Mouse (Mus musculus) heart, postnatal 0 days (tissue): ENCODE data around the gene Sema6c. TPM values are rescaled to one million over a fixed set of nuclear protein-coding genes. Genes with fewer than 3 reads are reported as not detected.
A peak's percentile ranks its signal among the peaks of the same experiment; 100 is the strongest.

Experiments used
- ATAC-seq: fragments of 200-750 bp; cut with Nextera tagmentation; 2 replicates; pipeline ENCODE4 v1.8.0; 2017; ENCODE audit warnings: low read depth, moderate number of reproducible peaks, moderate library complexity; ENCODE audit not compliant: insufficient read depth
- DNase-seq: peaks from one replicate; pipeline ENCODE4 v3.0.0-alpha.2; 2016; ENCODE audit warnings: low spot score
- H3K27ac ChIP-seq: fragments of 300-500 bp; sonication (generic); 2 replicates; pipeline ENCODE4 v1.5.1; 2014; ENCODE audit warnings: low read depth, mild to moderate bottlenecking
- H3K27me3 ChIP-seq: fragments of 300-500 bp; sonication (generic); 2 replicates; pipeline ENCODE4 v1.6.1; 2014; ENCODE audit warnings: low read length, mixed read lengths; ENCODE audit not compliant: control insufficient read depth, insufficient read depth
- H3K36me3 ChIP-seq: fragments of 300-500 bp; sonication (generic); replicated peaks from 2 replicates; pipeline ENCODE4 v1.6.1; 2014; ENCODE audit warnings: low read length, mixed read lengths; ENCODE audit not compliant: control insufficient read depth, insufficient read depth
- H3K4me1 ChIP-seq: fragments of 300-500 bp; sonication (generic); 2 replicates; pipeline ENCODE4 v1.6.1; 2014; ENCODE audit warnings: antibody characterized with exemption; ENCODE audit not compliant: control insufficient read depth, insufficient read depth
- H3K4me2 ChIP-seq: fragments of 300-500 bp; sonication (generic); 2 replicates; pipeline ENCODE4 v1.6.1; 2014; ENCODE audit warnings: low read depth, mild to moderate bottlenecking, low read length, moderate library complexity
- H3K4me3 ChIP-seq: fragments of 300-500 bp; sonication (generic); 2 replicates; pipeline ENCODE4 v1.5.1; 2014; ENCODE audit warnings: low read depth, low read length
- H3K9ac ChIP-seq: fragments of 300-500 bp; sonication (generic); replicated peaks from 2 replicates; pipeline ENCODE4 v1.6.1; 2014; ENCODE audit warnings: low read depth, low read length, mixed read lengths
- H3K9me3 ChIP-seq: fragments of 300-500 bp; sonication (generic); replicated peaks from 2 replicates; pipeline ENCODE4 v1.6.1; 2016; ENCODE audit warnings: low read length; ENCODE audit not compliant: control insufficient read depth
- CTCF ChIP-seq: IDR thresholded peaks from 2 replicates; pipeline ENCODE4 v1.5.1; 2016; ENCODE audit warnings: antibody characterized with exemption, control low read depth, low read depth
- EP300 ChIP-seq: IDR thresholded peaks from 2 replicates; pipeline ENCODE4 v1.6.1; 2016; ENCODE audit warnings: antibody characterized with exemption, low read depth
- WGBS: fragments of 180-500 bp; shearing (Covaris S2); extraction: QIAGEN DNeasy Blood & Tissue Kit; methylation state at CpG from one replicate; pipeline ENCODE4 v1.1.7; 2014; 5-methylcytosine and 5-hydroxymethylcytosine counted together
- polyA plus RNA-seq: library from polyadenylated mRNA; unstranded; fragments of >200 nt; fragmentation: Nextera tagmentation; extraction: Ambion mirVana; gene quantifications from 2 replicates; pipeline ENCODE4 v1.2.1, GENCODE M21; 2015
- total RNA-seq: library from RNA; depleted of rRNA; stranded (reverse); fragments of >200 nt; gene quantifications from 2 replicates; pipeline ENCODE4 v1.2.3, GENCODE M21; 2014; ENCODE audit warnings: low replicate concordance

Sema6c gene
- total and polyA plus RNA-seq, 2 experiments from 2014 or later, result 1.2 to 14.8 TPM

DNA sequence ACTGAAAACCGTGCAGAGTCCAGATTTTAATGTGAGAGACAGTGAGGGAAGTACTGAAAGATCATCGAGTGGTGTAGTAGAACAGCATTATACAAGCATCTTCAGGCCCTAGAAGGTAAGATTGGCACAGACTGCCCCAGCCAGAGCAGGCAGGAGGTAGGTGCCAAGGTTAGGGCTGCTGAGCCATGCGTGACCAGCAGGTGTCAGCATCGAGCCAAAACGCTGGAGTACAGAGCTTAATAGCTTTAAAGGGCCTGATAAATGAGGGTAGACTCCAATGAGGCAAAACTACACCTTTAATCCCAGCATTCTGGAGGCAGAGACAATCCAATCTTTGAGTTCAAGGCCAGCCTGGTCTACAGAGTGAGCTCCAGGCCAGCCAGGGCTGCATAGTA, 17.6 kb upstream of the Sema6c start:
- Histone ChIP-seq H3K9me3 (no peaks in the 10 kb centered on the region), H3K4me3 (no peak overlapping the region), H3K4me2 (no peak overlapping the region), H3K9ac (no peak overlapping the region), H3K27ac (no peak overlapping the region), H3K27me3 (no peaks in the 10 kb centered on the region), H3K4me1 (no peaks in the 10 kb centered on the region), H3K36me3 (no peaks in the 10 kb centered on the region)
- 8% methylated on average over 5 of the region's 5 CpGs for WGBS
- TF ChIP-seq EP300, result no peak
- TF ChIP-seq CTCF, result peak; percentile 92
- ATAC-seq, result peak; percentile 78
- DNase-seq, result peak; percentile 69

GRCm38 (mm10) chr3:95147924-95148323, 12.3 kb upstream of the Sema6c start:
- H3K4me3 ChIP-seq, result no peak overlapping the region
- no peak overlapping the region for H3K27ac ChIP-seq
- no peak for TF ChIP-seq EP300
- TF ChIP-seq CTCF, result no peak
- ATAC-seq, result no peak
- H3K27me3 ChIP-seq, result no peaks in the 10 kb centered on the region
- H3K4me1 ChIP-seq, result no peaks in the 10 kb centered on the region
- no peaks in the 10 kb centered on the region for H3K9me3 ChIP-seq
- DNase-seq, result no peak
- no peaks in the 10 kb centered on the region for H3K36me3 ChIP-seq
- no peak overlapping the region for H3K9ac ChIP-seq
- H3K4me2 ChIP-seq, result no peak overlapping the region
- WGBS, result 59% methylated on average over 3 of the region's 3 CpGs

- peaks cover 3% of the 10 kb centered on the region; the same call in 1 of the 2 replicates for H3K27me3 ChIP-seq
- no peaks in the 10 kb centered on the region for H3K4me1 ChIP-seq
- no peaks in the 10 kb centered on the region for H3K9me3 ChIP-seq
- H3K27ac ChIP-seq, result no peak overlapping the region
- no peak overlapping the region for H3K9ac ChIP-seq
- H3K4me2 ChIP-seq, result no peak overlapping the region
- ATAC-seq (no peak), DNase-seq (no peak)
- no peak overlapping the region for H3K4me3 ChIP-seq
- WGBS, result 46% methylated on average over 4 of the region's 4 CpGs
- TF ChIP-seq EP300 (no peak), CTCF (peak; percentile 42)
- H3K36me3 ChIP-seq, result no peaks in the 10 kb centered on the region
Measured at GRCm38 (mm10) chr3:95153874-95154273, 6.4 kb upstream of the Sema6c start.

- Histone ChIP-seq H3K9me3 (no peaks in the 10 kb centered on the region), H3K4me2 (peak overlapping the region; percentile 97), H3K9ac (peak overlapping the region; percentile 71; the same call in 1 of the 2 replicates), H3K27ac (no peak overlapping the region), H3K4me3 (peak overlapping the region; percentile 83), H3K27me3 (peaks cover 11% of the 10 kb centered on the region; the same call in 1 of the 2 replicates), H3K4me1 (peaks cover 34% of the 10 kb centered on the region), H3K36me3 (no peaks in the 10 kb centered on the region)
- DNase-seq (no peak), ATAC-seq (no peak)
- TF ChIP-seq CTCF, result no peak
- no peak for TF ChIP-seq EP300
- WGBS, result 20% methylated on average over 8 of the region's 8 CpGs
Measured at GRCm38 (mm10) chr3:95159511-95159986, 708 bp upstream of the Sema6c start.

GRCm38 (mm10) chr3:95161041-95161551, 839 bp downstream of the Sema6c start:
- WGBS, result 5% methylated on average over 30 of the region's 30 CpGs
- peaks cover 38% of the 10 kb centered on the region for H3K4me1 ChIP-seq
- TF ChIP-seq EP300 (no peak), CTCF (no peak)
- 0 out of 2 replicates have a peak overlapping the region, but pooled peaks have one; percentile 71 for H3K9ac ChIP-seq
- H3K4me2 ChIP-seq, result peak overlapping the region; percentile 97
- H3K27me3 ChIP-seq, result peaks cover 11% of the 10 kb centered on the region; the same call in 1 of the 2 replicates
- H3K27ac ChIP-seq, result no peak overlapping the region
- no peaks in the 10 kb centered on the region for H3K9me3 ChIP-seq
- DNase-seq, result no peak
- H3K4me3 ChIP-seq, result peak overlapping the region; percentile 83
- ATAC-seq, result no peak
- H3K36me3 ChIP-seq, result no peaks in the 10 kb centered on the region
